Mouse (Mus musculus): ENCODE data around the gene Tbccd1. TPM values are rescaled to one million over a fixed set of nuclear protein-coding genes. Genes with fewer than 3 reads are reported as not detected.

The Tbccd1 gene
- polyA plus RNA-seq, 1 experiment from 2014 or later, result 35.3 TPM

Other genes with a start within 250 kb of the Tbccd1 start
- gene Dgkg, start 200.4 kb downstream of the Tbccd1 start, polyA plus RNA-seq (2016; fragmentation: Nextera tagmentation; extraction: Ambion mirVana), result 0.07 and 0.15 TPM in 2 replicates
- gene Crygs, start 46.1 kb downstream of the Tbccd1 start, polyA plus RNA-seq (2016; fragmentation: Nextera tagmentation; extraction: Ambion mirVana), result not detected in 2 replicates
- 92.2 and 93.8 TPM in 2 replicates for gene Dnajb11, start 176 bp upstream of the Tbccd1 start, polyA plus RNA-seq (2016; fragmentation: Nextera tagmentation; extraction: Ambion mirVana)
- gene Ahsg, start 33.6 kb upstream of the Tbccd1 start, polyA plus RNA-seq (2016; fragmentation: Nextera tagmentation; extraction: Ambion mirVana), result not detected in 2 replicates
- gene Fetub, start 60.7 kb upstream of the Tbccd1 start, polyA plus RNA-seq (2016; fragmentation: Nextera tagmentation; extraction: Ambion mirVana), result 0.15 TPM in 1 of 2 replicates, not detected in the other
- not detected in 2 replicates for gene Hrg, start 93.4 kb upstream of the Tbccd1 start, polyA plus RNA-seq (2016; fragmentation: Nextera tagmentation; extraction: Ambion mirVana)
- gene Kng2, start 171.8 kb upstream of the Tbccd1 start, polyA plus RNA-seq (2016; fragmentation: Nextera tagmentation; extraction: Ambion mirVana), result not detected in 2 replicates
- gene Kng1, start 200.2 kb upstream of the Tbccd1 start, polyA plus RNA-seq (2016; fragmentation: Nextera tagmentation; extraction: Ambion mirVana), result not detected in 2 replicates
- gene Eif4a2, start 249.8 kb upstream of the Tbccd1 start, polyA plus RNA-seq (2016; fragmentation: Nextera tagmentation; extraction: Ambion mirVana), result 170 and 175 TPM in 2 replicates